Mouse (Mus musculus): Measurements from ENCODE around the gene Ubr2.

GRCm38 (mm10) chr17:46933557-46934348, 76.6 kb downstream of the Ubr2 start:
- no peak for TF ChIP-seq UBTF (IDR thresholded peaks at IDR 0.05; ENCODE audit: borderline replicate concordance, insufficient read depth, low read depth, low read length)
- TF ChIP-seq POLR2AphosphoS5 (IDR thresholded peaks at IDR 0.05; ENCODE audit: borderline replicate concordance, low read depth, low read length) = no peak
- TF ChIP-seq CTCF (IDR thresholded peaks at IDR 0.05 in 2 of 3, conservative IDR thresholded peaks at IDR 0.05 in 1 of 3; ENCODE audit: control insufficient read depth in 1 of 3, insufficient read depth in 1 of 3, low read depth in 2 of 3, low read length in 3 of 3, poor library complexity in 1 of 3, severe bottlenecking in 1 of 3) = peak; percentile 72 to 87 (median 83)
- TF ChIP-seq HCFC1 (IDR thresholded peaks at IDR 0.05; ENCODE audit: low read depth, low read length) = no peak
- no peak for TF ChIP-seq ZC3H11A (IDR thresholded peaks at IDR 0.05; ENCODE audit: low read depth, low read length)
- no peak for TF ChIP-seq CHD1 (IDR thresholded peaks at IDR 0.05; ENCODE audit: low read depth, low read length)
- no peak for TF ChIP-seq POLR2A (IDR thresholded peaks at IDR 0.05; ENCODE audit: control insufficient read depth in 1 of 2, insufficient read depth in 1 of 2, low read depth in 1 of 2, low read length in 2 of 2, poor library complexity in 1 of 2)
- no peak for TF ChIP-seq POLR2AphosphoS2 (IDR thresholded peaks at IDR 0.05; ENCODE audit: low read length)
- TF ChIP-seq MXI1 (IDR thresholded peaks at IDR 0.05; ENCODE audit: low read depth, low read length) = no peak
- TF ChIP-seq TCF12 (IDR thresholded peaks at IDR 0.05; ENCODE audit: low read depth, low read length) = no peak
- no peak for TF ChIP-seq ELF1 (IDR thresholded peaks at IDR 0.05; ENCODE audit: low read depth, low read length)
- no peak for TF ChIP-seq EP300 (IDR thresholded peaks at IDR 0.05; ENCODE audit: low read depth in 1 of 2, low read length in 2 of 2)

All from MEL (cell line).